27 mouse cellular contexts compared by ENCODE assay signal in the genomic region with DNA sequence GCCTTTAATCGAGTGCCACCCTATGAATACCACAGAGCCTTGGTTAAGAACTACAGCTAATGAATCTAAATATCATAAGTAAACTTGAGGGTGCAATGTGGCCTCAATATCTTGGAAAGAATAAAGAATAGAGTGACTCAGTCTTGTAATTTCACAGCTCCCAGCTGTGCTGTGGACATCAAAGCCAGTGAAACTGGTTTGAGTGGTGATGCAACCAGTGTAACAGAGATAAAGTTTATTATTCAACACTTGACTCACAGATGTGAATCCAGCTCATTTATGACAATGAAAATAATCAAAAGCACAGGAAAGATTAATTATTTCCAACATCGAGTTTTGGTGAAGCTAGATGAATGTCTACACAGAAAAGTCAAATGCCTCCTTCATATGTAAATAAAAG. TPM values are rescaled to one million over a fixed set of nuclear protein-coding genes. Genes with fewer than 3 reads are reported as not detected.
DNase-seq lines count a peak whose midpoint lies in the region; ATAC-seq and TF ChIP-seq lines count a peak whose summit lies in the region.
"Had no signal": no experiment of that assay in that cellular context is flagged by ENCODE, and none has a peak within 500 bp of the region (broad histone marks: within the 10 kb centered on the region; RNA-seq: fewer than 3 reads in every experiment).

No protein-coding gene starts in this region.

- no peak for ATAC-seq in midbrain, embryonic 13.5 days
- ATAC-seq: activated CD4-positive, CD25-positive, alpha-beta regulatory T cell, adult 4 months; CD4-positive, CD25-positive, alpha-beta regulatory T cell, adult 4 months; Patski had no signal

- H3K4me2 ChIP-seq in myocyte (ENCODE audit: low read depth), result no peak overlapping the region
- H3K4me2 ChIP-seq in midbrain, embryonic 13.5 days (replicated peaks), result no peak overlapping the region

- H3K27me3 ChIP-seq in C2C12 (ENCODE audit: control insufficient read depth, insufficient read depth, insufficient read length), result no peaks in the 10 kb centered on the region
- H3K27me3 ChIP-seq in myocyte (ENCODE audit: control insufficient read depth, insufficient read depth, insufficient read length), result no peaks in the 10 kb centered on the region
- no peaks in the 10 kb centered on the region for H3K27me3 ChIP-seq in midbrain, embryonic 13.5 days
- H3K27me3 ChIP-seq: Patski had no signal

- H3K79me2 ChIP-seq in C2C12 (ENCODE audit: control insufficient read depth, insufficient read depth) (no peaks in the 10 kb centered on the region), myocyte (ENCODE audit: control insufficient read depth, insufficient read depth) (no peaks in the 10 kb centered on the region)

- no peaks in the 10 kb centered on the region for H3K9me3 ChIP-seq in midbrain, embryonic 13.5 days
- H3K9me3 ChIP-seq: G1E had no signal

- no peaks in the 10 kb centered on the region for H3K4me1 ChIP-seq in midbrain, embryonic 13.5 days (replicated peaks)

- H3K36me3 ChIP-seq in C2C12 (ENCODE audit: control insufficient read depth, insufficient read depth), result no peaks in the 10 kb centered on the region
- no peaks in the 10 kb centered on the region for H3K36me3 ChIP-seq in myocyte (ENCODE audit: control insufficient read depth, insufficient read depth)
- no peaks in the 10 kb centered on the region for H3K36me3 ChIP-seq in midbrain, embryonic 13.5 days
- H3K36me3 ChIP-seq: G1E had no signal

- no peak for TF ChIP-seq CTCF in C2C12 (IDR thresholded peaks at IDR 0.05; ENCODE audit: control insufficient read depth, insufficient read depth, insufficient read length)

- no peak for TF ChIP-seq POLR2A in myocyte (IDR thresholded peaks at IDR 0.05; ENCODE audit: insufficient read length, low read depth)

- DNase-seq in gonadal fat pad, adult 2 months (ENCODE audit: low read depth), result peak; percentile 2
- no peak for DNase-seq in layer of hippocampus, postnatal 10 days (ENCODE audit: low spot score in 2 of 2)
- no peak for DNase-seq in kidney, postnatal 4 days
- DNase-seq: adrenal gland, adult 2 months; adrenal gland, adult 8-10 months; adrenal gland, postnatal 10 days; adrenal gland, postnatal 14 days; adrenal gland, postnatal 25 days; adrenal gland, postnatal 36 days; B cell, adult 2 months; cerebellum, adult 11 months; cerebellum, adult 11-12 months; cerebellum, adult 18-20 months; cerebellum, adult 2 months had no signal

- H3K27ac ChIP-seq in midbrain, embryonic 13.5 days, result no peak overlapping the region

- no peaks in the 10 kb centered on the region for H3K79me3 ChIP-seq in C2C12 (ENCODE audit: low read depth)

- no peak overlapping the region for H3K4me3 ChIP-seq in C2C12 (ENCODE audit: insufficient read depth, poor library complexity, severe bottlenecking)
- no peak overlapping the region for H3K4me3 ChIP-seq in myocyte
- H3K4me3 ChIP-seq in midbrain, embryonic 13.5 days (replicated peaks), result no peak overlapping the region

- WGBS in midbrain, embryonic 13.5 days, result 78% methylated on average over 2 of the region's 2 CpGs

- H3ac ChIP-seq in C2C12 (ENCODE audit: control insufficient read depth, insufficient read length, low read depth) (no peak overlapping the region), myocyte (ENCODE audit: control insufficient read depth, insufficient read length) (no peak overlapping the region)

- H3K9ac ChIP-seq in midbrain, embryonic 13.5 days (replicated peaks), result no peak overlapping the region

TF ChIP-seq in C2C12, 6 proteins besides CTCF, POLR2A, EP300 and RAD21:
- TF ChIP-seq CEBPB (IDR thresholded peaks at IDR 0.05; ENCODE audit: low read depth) (peak; percentile 38), FOSL1 (IDR thresholded peaks at IDR 0.05; ENCODE audit: insufficient read depth, low read length, poor library complexity, severe bottlenecking) (no peak), MYOD1 (IDR thresholded peaks at IDR 0.05; ENCODE audit: control insufficient read depth, insufficient read length, low read depth) (peak; percentile 53)

TF ChIP-seq in myocyte, 11 proteins besides CTCF, POLR2A, EP300 and RAD21:
- no peak for TF ChIP-seq MYOD1 (IDR thresholded peaks at IDR 0.05; ENCODE audit: control insufficient read depth in 1 of 3, insufficient read length in 2 of 3, low read depth in 2 of 3)
- no peak for TF ChIP-seq E2F4 (IDR thresholded peaks at IDR 0.05; ENCODE audit: insufficient read depth)
- no peak for TF ChIP-seq REST (IDR thresholded peaks at IDR 0.05; ENCODE audit: insufficient read depth, insufficient read length)
- TF ChIP-seq CEBPB (IDR thresholded peaks at IDR 0.05; ENCODE audit: insufficient read depth, poor library complexity, severe bottlenecking), result peak; percentile 90

RNA-seq across cellular contexts. Expression of gene Olfr538, which starts 27.9 kb away (rescaled TPM):
- polyA plus RNA-seq in C2C12 (2012; fragmentation: generic; extraction: Trizol), result not detected
- polyA plus RNA-seq in gonadal fat pad, adult 2 months (2012; rRNA removed), result not detected in 2 replicates
- polyA plus RNA-seq in myocyte (2012; fragmentation: generic; extraction: Trizol), result not detected
- total RNA-seq in layer of hippocampus, postnatal 10 days (2021), result not detected
- polyA plus RNA-seq in midbrain, embryonic 13.5 days (2015; fragmentation: Nextera tagmentation; extraction: Ambion mirVana), result not detected in 2 replicates
- total RNA-seq: adrenal gland, adult 18-20 months; adrenal gland, adult 2 months; adrenal gland, adult 8-10 months; adrenal gland, postnatal 10 days; adrenal gland, postnatal 14 days; adrenal gland, postnatal 25 days; adrenal gland, postnatal 36 days; adrenal gland, postnatal 4 days; CH12.LX; ES-E14; G1E; MEL had no signal
- polyA plus RNA-seq: activated CD4-positive, CD25-positive, alpha-beta regulatory T cell, adult 4 months; adrenal gland, adult 2 months; brain, embryonic 14.5 days; CD4-positive, CD25-positive, alpha-beta regulatory T cell, adult 4 months; cerebellum, adult 2 months; G1E; Patski had no signal

RNA-seq across cellular contexts. Expression of gene Olfr536, which starts 32.5 kb away (rescaled TPM):
- polyA plus RNA-seq in C2C12 (2012; fragmentation: generic; extraction: Trizol), result not detected
- polyA plus RNA-seq in gonadal fat pad, adult 2 months (2012; rRNA removed), result 0.04 and 0.11 TPM in 2 replicates
- polyA plus RNA-seq in myocyte (2012; fragmentation: generic; extraction: Trizol), result 0.05 TPM
- total RNA-seq in layer of hippocampus, postnatal 10 days (2021), result not detected
- polyA plus RNA-seq in midbrain, embryonic 13.5 days (2015; fragmentation: Nextera tagmentation; extraction: Ambion mirVana), result not detected in 2 replicates
- total RNA-seq: adrenal gland, adult 18-20 months; adrenal gland, adult 2 months; adrenal gland, adult 8-10 months; adrenal gland, postnatal 10 days; adrenal gland, postnatal 14 days; adrenal gland, postnatal 25 days; adrenal gland, postnatal 36 days; adrenal gland, postnatal 4 days; CH12.LX; ES-E14; MEL had no signal
- polyA plus RNA-seq: activated CD4-positive, CD25-positive, alpha-beta regulatory T cell, adult 4 months; adrenal gland, adult 2 months; brain, embryonic 14.5 days; CD4-positive, CD25-positive, alpha-beta regulatory T cell, adult 4 months; cerebellum, adult 2 months; G1E; Patski had no signal

RNA-seq across cellular contexts. Expression of gene Olfr535, which starts 55.7 kb away (rescaled TPM):
- polyA plus RNA-seq in C2C12 (2012; fragmentation: generic; extraction: Trizol) (not detected), myocyte (2012; fragmentation: generic; extraction: Trizol) (not detected)
- polyA plus RNA-seq in gonadal fat pad, adult 2 months (2012; rRNA removed), result not detected in 2 replicates
- not detected for total RNA-seq in layer of hippocampus, postnatal 10 days (2021)
- polyA plus RNA-seq in midbrain, embryonic 13.5 days (2015; fragmentation: Nextera tagmentation; extraction: Ambion mirVana), result not detected in 2 replicates
- total RNA-seq: adrenal gland, adult 18-20 months; adrenal gland, adult 2 months; adrenal gland, adult 8-10 months; adrenal gland, postnatal 10 days; adrenal gland, postnatal 14 days; adrenal gland, postnatal 25 days; adrenal gland, postnatal 36 days; adrenal gland, postnatal 4 days; CH12.LX; ES-E14; MEL had no signal
- polyA plus RNA-seq: activated CD4-positive, CD25-positive, alpha-beta regulatory T cell, adult 4 months; adrenal gland, adult 2 months; brain, embryonic 14.5 days; CD4-positive, CD25-positive, alpha-beta regulatory T cell, adult 4 months; cerebellum, adult 2 months; G1E; Patski had no signal
